Comparison of ENCODE assay signal across 8 mouse cellular contexts in genomic region chr3:122729601-122729959, GRCm38 (mm10). TPM values are rescaled to one million over a fixed set of nuclear protein-coding genes. Genes with fewer than 3 reads are reported as not detected.
A peak's percentile ranks its signal among the peaks of the same experiment; 100 is the strongest.
DNase-seq lines count a peak whose midpoint lies in the region; ATAC-seq lines count a peak whose summit lies in the region.

No protein-coding gene starts in this region.

- peak overlapping the region; percentile 95 for H3K4me2 ChIP-seq in forebrain, embryonic 16.5 days (ENCODE audit: low read length)
- H3K4me2 ChIP-seq in hindbrain, embryonic 11.5 days (replicated peaks; ENCODE audit: low read depth, low read length) = peak overlapping the region; percentile 80
- H3K4me2 ChIP-seq in limb, embryonic 13.5 days (replicated peaks) = peak overlapping the region; percentile 83
- peak overlapping the region; percentile 71 for H3K4me2 ChIP-seq in stomach, embryonic 16.5 days (ENCODE audit: low read depth, low read length)

- no peaks in the 10 kb centered on the region for H3K9me3 ChIP-seq in forebrain, embryonic 16.5 days (ENCODE audit: control insufficient read depth, low read length)
- H3K9me3 ChIP-seq in hindbrain, embryonic 11.5 days (ENCODE audit: control insufficient read depth, low read length) = no peaks in the 10 kb centered on the region
- no peaks in the 10 kb centered on the region for H3K9me3 ChIP-seq in limb, embryonic 13.5 days
- H3K9me3 ChIP-seq in stomach, embryonic 16.5 days (replicated peaks; ENCODE audit: control insufficient read depth, low read length) = no peaks in the 10 kb centered on the region

- peaks cover 11% of the 10 kb centered on the region for H3K4me1 ChIP-seq in forebrain, embryonic 16.5 days (replicated peaks; ENCODE audit: control insufficient read depth, insufficient read depth, low read length)
- H3K4me1 ChIP-seq in hindbrain, embryonic 11.5 days (replicated peaks; ENCODE audit: control insufficient read depth, insufficient read depth, low read length) = peaks cover 2% of the 10 kb centered on the region; the same call in 1 of the 2 replicates
- H3K4me1 ChIP-seq in limb, embryonic 13.5 days = peaks cover 11% of the 10 kb centered on the region
- H3K4me1 ChIP-seq in stomach, embryonic 16.5 days (ENCODE audit: control insufficient read depth, insufficient read depth, low read length) = no peaks in the 10 kb centered on the region; the same call in 1 of the 2 replicates

- ATAC-seq in forebrain, embryonic 16.5 days = peak; percentile 65
- peak; percentile 76 for ATAC-seq in hindbrain, embryonic 11.5 days (ENCODE audit: low FRiP score)
- ATAC-seq in limb, embryonic 13.5 days (ENCODE audit: low FRiP score, low read depth) = peak; percentile 74
- ATAC-seq in stomach, embryonic 16.5 days (ENCODE audit: insufficient read depth, low FRiP score) = peak; percentile 81

- H3K9ac ChIP-seq in forebrain, embryonic 16.5 days (replicated peaks; ENCODE audit: low read depth, low read length) = peak overlapping the region; percentile 95
- H3K9ac ChIP-seq in hindbrain, embryonic 11.5 days (ENCODE audit: low read depth, low read length) = peak overlapping the region; percentile 90
- peak overlapping the region; percentile 87 for H3K9ac ChIP-seq in limb, embryonic 13.5 days
- H3K9ac ChIP-seq in stomach, embryonic 16.5 days (ENCODE audit: low read length) = peak overlapping the region; percentile 91

- DNase-seq in 416B (ENCODE audit: low read depth) = peak; percentile 55
- peak; percentile 68 for DNase-seq in R1 (ENCODE audit: low read depth, low spot score)
- DNase-seq in hindbrain, embryonic 11.5 days (ENCODE audit: low spot score) = peak; percentile 77
- DNase-seq in mesoderm, embryonic 11.5 days (ENCODE audit: low read depth, low spot score) = peak; percentile 60
- no peak for DNase-seq in T-cell, adult 2 months (ENCODE audit: low spot score)

- peak overlapping the region; percentile 77 for H3K4me3 ChIP-seq in forebrain, embryonic 16.5 days (replicated peaks; ENCODE audit: low read length)
- peak overlapping the region; percentile 76 for H3K4me3 ChIP-seq in hindbrain, embryonic 11.5 days (ENCODE audit: low read depth, low read length)
- peak overlapping the region; percentile 76 for H3K4me3 ChIP-seq in limb, embryonic 13.5 days
- peak overlapping the region; percentile 87 for H3K4me3 ChIP-seq in stomach, embryonic 16.5 days (replicated peaks; ENCODE audit: low read length)

- H3K27ac ChIP-seq in forebrain, embryonic 16.5 days (ENCODE audit: low read length) = peak overlapping the region; percentile 87
- peak overlapping the region; percentile 87 for H3K27ac ChIP-seq in hindbrain, embryonic 11.5 days (ENCODE audit: low read depth, low read length)
- peak overlapping the region; percentile 90 for H3K27ac ChIP-seq in limb, embryonic 13.5 days
- peak overlapping the region; percentile 98 for H3K27ac ChIP-seq in stomach, embryonic 16.5 days (ENCODE audit: low read length)

- WGBS in forebrain, embryonic 16.5 days = under 1% methylated on average over 21 of the region's 22 CpGs
- WGBS in hindbrain, embryonic 11.5 days = 0% methylated on average over 20 of the region's 22 CpGs
- WGBS in limb, embryonic 13.5 days = 0% methylated on average over 14 of the region's 22 CpGs
- WGBS in stomach, embryonic 16.5 days = under 1% methylated on average over 22 of the region's 22 CpGs

- H3K27me3 ChIP-seq in forebrain, embryonic 16.5 days (replicated peaks; ENCODE audit: control insufficient read depth, insufficient read depth, low read length) = no peaks in the 10 kb centered on the region
- H3K27me3 ChIP-seq in hindbrain, embryonic 11.5 days (ENCODE audit: control insufficient read depth, insufficient read depth, low read length) = no peaks in the 10 kb centered on the region
- H3K27me3 ChIP-seq in limb, embryonic 13.5 days = no peaks in the 10 kb centered on the region
- H3K27me3 ChIP-seq in stomach, embryonic 16.5 days (ENCODE audit: control insufficient read depth, insufficient read depth, low read length) = no peaks in the 10 kb centered on the region

- H3K36me3 ChIP-seq in forebrain, embryonic 16.5 days (ENCODE audit: control insufficient read depth, insufficient read depth) = no peaks in the 10 kb centered on the region
- H3K36me3 ChIP-seq in hindbrain, embryonic 11.5 days (ENCODE audit: control insufficient read depth, insufficient read depth, low read length) = no peaks in the 10 kb centered on the region
- no peaks in the 10 kb centered on the region for H3K36me3 ChIP-seq in limb, embryonic 13.5 days
- no peaks in the 10 kb centered on the region for H3K36me3 ChIP-seq in stomach, embryonic 16.5 days (ENCODE audit: control insufficient read depth, insufficient read depth, low read length)

RNA-seq across cellular contexts. Expression of gene Pde5a, which starts 0.8 kb away (rescaled TPM):
- polyA plus RNA-seq in forebrain, embryonic 16.5 days (2015; fragmentation: Nextera tagmentation; extraction: Ambion mirVana) = 2.8 and 3.2 TPM in 2 replicates
- 4.1 and 8.1 TPM in 2 replicates for polyA plus RNA-seq in hindbrain, embryonic 11.5 days (2014; fragmentation: Nextera tagmentation; extraction: Ambion mirVana)
- 3.3 and 3.7 TPM in 2 replicates for polyA plus RNA-seq in limb, embryonic 13.5 days (2015; fragmentation: Nextera tagmentation; extraction: Ambion mirVana)
- 16.3 and 17.0 TPM in 2 replicates for polyA plus RNA-seq in stomach, embryonic 16.5 days (2015; fragmentation: Nextera tagmentation; extraction: Ambion mirVana)
